Mouse (Mus musculus) cerebellum, adult 8-10 months (tissue): ENCODE measurements around the gene Ddc.
A peak's percentile ranks its signal among the peaks of the same experiment; 100 is the strongest.

Source experiments
- DNase-seq: peaks from one replicate; pipeline ENCODE4 v3.0.0; 2022

The Ddc gene

DNA sequence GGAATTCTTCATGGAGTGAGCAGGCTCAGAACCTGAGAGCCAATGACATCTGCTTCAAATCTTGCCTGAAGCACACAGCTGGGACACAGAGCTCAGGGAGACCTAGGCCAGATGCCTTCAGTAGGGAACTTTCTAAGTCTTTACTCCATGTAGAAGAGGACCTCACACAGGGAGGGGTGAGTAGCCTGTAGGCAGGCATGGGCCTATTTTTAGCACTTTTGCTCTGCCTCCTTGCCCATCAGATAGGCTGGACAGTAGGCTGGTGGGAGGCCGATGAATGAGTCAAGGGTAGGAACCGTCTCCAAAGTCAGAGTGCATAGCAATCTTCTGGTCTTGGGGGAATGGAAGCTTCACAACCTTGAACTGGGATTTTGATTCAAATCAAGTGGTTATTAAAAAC, 22.7 kb downstream of the Ddc start:
- no peak for DNase-seq

DNA sequence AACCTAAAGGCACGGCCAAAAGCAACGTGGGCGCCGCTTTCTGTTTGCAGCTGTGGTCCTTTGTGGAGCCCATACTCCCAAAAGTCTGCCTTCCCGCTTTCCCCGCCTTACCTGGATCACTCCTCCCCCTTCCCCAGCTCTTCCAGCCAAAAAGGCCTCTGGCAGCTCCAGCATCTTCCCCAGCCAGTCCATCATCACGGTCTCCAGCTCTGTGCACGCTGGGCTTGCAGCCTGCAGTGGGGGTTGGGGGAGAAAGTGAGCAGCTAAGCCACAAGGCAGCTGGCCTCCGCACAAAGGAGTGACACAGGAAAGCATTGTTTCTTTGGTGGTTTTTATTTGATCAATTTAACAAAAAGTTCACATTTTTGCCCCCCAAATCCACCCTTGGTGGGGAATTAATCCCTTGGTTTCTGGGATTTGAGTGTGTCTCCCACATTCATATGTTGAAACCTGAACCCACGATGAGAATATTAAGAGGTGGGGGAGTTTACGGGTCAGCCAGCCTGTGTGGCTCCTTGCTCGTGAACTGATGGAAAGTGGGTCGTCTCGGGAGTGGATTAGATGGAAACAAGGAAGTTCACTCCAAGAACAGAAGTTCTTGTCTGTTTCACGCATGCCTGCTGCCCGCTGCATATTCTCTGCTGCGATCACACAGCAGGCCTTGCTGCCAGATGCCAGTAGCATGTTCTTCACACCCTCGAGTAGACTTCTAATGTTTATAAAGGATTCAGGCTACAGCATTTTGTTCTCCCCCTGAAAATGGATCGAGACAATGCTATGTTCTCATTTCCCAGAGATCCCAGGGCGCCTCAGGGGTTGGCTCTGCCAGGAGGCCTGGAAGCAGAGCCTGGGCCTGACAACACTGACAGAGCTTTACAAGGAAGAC, 24.7 kb downstream of the Ddc start:
- no peak for DNase-seq

DNA sequence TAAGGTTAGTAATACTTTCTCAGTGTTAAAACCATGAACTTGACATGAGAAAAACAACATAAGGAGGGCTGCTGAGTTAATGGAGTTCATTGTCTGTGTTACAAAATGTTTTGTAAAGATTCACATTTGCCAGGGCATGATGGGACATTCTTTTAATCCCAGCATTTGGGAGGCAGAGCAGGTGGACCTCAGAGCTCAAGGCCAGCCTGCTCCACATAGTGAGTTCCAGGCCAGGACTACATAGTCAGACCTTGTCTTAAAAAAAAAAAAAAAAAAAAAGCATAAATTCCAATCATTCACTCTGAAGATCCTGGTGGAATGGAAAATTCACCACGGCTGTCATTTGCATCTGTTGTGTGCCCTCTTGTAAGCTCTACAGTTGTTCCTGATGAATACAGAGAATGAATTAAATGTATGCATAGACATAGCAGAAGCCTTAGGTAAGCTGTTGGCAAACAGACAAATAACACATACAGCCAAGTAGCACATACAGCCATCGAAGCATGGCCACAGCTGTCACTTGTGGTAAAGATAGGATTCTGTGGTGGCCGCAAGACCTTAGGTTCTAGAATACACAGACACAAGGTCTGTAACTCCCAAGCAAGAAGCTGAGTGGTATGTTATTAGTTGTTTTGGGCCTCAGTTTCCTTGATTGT, 25.7 kb downstream of the Ddc start:
- no peak for DNase-seq

DNA sequence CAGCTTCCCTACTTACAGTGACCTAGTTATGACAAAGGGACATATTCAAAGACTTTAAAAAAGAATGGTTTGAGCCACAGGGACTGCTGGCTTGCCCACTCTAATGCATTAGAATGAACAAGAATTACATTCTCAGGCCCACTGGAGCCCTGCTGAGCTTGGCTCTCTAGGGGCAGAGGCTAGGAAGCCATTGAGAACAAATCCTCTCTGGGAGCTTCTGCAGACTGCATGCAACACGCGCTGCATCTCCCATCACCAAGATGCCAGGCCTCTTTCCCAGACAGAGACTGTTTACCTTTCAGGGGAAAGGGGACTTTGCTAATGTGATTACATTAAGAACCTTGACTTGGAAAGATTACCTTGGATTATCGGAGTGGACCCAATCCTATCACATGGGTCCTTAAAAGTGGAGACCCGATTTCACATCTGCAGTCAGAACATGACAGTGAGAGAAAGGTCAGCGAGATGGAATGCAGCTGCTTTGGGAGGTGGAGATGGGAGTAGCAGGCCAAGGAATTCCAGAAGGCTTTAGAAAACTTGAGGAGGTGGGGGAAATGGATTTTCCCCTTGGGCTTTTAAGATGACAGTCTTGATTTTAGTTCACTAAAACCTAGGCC, 26.6 kb downstream of the Ddc start:
- no peak for DNase-seq

DNA sequence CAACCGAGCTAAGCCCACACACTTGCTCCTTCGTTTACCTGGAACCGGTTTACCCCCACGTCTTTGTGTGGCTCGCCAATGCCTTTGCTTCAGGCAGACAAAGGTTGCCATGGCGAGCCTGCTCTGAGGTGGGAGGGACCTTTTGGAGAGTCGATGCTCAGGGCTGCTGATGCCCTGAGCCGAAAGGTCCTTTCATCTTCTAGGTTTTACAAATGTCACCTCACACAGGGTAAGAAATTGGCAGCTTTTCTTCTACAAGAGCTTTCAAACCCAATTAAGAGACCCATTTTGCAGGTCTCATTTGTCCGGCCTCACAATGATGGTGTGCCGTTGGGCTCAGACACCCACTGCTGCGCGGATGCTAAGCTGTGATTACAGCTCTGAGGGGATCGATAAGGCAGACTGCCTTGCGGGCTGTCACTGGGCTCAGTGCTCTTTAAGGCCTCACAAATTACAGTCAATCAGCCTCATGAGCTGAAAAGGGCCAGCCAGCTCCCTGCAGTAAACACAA, 29.9 kb downstream of the Ddc start:
- DNase-seq, result no peak

DNA sequence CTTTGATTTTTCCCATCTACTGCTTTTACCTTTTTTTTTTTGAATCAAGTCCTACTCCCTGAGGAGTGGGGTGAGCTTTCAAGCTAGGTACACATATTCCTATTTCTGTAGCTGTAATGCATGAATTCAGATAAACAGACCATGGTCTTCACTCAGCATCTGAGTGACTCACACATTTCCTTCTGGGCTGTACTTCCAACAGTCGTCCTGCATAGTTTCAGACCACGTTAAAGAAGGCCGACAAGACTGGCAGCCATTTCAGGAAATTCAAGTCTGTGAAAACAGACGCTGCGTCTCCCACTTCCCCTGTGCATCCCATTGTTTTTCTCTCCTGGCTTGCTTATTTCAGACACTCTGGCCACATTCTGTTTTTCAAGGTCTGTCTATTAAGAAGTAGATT, 31.2 kb downstream of the Ddc start:
- no peak for DNase-seq

DNA sequence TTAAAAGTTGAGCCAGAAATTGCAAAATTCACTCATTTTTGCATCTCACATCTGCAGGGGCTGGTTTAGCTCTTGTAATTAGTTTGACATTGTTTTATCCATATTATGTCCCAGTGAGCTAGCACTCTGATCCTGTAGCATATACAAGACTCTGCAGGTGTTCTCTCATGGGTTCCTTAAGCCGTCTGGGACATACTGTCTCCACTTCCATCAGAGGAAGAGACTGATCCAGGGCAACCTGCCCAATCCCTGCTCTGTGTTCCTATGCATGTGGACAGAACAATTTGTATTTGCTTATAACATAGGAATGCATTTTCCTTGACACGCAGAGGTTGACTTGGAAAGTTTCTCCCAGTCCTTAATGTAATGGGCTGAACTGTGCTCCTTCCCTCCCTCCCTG, 32.8 kb downstream of the Ddc start:
- no peak for DNase-seq

DNA sequence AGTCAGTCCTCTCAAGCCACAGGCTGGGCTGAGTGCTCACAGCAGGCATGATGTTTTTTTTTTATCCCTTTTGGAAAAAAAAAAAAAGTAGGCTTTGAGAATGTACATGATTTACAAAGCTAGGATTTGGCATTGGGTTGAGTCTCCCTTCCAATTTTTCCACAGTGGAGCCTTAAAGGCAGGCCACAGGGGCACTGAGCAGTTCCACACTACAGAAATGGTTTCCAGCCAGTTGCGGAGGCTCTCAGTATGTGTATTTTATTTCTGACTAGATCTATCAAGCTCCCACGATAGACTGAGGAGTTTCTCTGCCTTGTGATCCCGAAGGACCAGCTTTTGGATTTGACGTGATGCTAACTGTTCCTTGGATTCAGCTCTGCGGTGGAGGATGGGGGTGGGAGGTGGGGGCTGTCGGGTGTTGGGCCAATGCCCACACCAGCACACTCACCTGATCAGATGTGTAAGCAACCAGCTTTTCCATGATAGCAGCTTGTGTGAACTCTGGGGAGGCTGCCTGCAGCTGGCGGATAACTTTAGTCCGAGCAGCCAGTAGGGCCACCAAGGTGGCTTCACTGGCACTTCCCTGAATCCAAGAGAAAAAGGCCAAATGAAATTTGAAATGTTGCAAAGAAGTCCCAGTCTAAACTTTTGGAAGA, 33.4 kb downstream of the Ddc start:
- DNase-seq, result no peak

DNA sequence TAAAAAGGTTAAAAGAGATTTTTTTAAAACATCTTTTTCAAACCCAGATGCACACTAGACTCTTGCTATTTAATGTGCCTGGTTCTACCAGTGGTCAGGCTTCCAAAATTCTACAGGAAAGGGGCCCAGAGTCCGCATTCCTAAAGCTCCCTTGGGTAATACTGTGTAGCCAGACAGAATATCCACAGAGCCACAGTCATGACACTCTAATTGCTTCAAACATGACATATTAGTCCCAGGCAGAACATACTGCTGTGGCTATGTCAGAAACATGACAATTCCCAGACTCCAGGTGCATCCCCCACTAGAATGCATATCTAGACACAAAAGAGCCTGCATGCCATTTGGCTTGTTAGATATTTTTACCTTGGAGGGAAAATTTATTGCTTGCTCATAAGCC, 35.4 kb downstream of the Ddc start:
- no peak for DNase-seq

DNA sequence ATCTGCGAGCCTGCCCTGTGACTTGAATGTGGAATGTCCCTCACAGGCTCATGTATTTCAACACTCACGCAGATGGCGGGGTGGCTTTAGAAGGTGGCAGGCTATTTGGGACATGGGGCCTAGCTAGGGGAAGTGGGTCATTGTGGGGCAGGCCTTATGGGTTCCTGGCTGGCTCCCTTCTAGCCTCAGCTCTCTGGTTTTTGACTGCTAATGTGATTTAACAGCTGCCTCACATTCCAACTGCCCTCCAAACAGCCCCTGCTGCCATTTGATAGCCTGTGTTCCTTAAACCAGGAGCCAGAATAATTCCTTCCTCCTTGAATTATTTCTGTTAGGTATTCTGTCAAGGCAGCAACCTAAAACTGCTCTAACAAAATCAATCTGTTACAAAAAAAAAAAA, 41.0 kb downstream of the Ddc start:
- DNase-seq, result no peak

DNA sequence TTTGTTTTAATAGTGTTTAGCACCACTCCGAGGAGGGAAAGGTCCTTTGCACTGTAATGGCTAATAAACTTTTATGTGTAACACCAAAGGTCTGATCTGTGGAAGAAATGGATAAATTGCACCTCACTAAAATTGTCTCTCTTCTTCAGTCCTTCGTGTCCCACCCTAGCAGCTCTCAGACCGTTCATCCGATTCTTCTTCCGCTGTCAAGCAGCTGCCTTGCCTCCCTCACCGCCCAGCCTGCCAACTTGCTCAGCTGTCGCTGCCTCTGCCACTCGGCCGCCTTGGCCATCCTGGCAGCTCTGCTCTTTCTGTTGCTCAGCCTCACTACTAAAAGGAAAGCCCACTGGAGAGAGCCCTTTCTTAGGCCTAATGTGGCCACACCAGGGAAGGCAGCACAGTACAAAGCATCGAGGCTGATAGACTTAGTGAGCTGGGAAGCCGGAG, 42.2 kb downstream of the Ddc start:
- DNase-seq, result no peak

DNA sequence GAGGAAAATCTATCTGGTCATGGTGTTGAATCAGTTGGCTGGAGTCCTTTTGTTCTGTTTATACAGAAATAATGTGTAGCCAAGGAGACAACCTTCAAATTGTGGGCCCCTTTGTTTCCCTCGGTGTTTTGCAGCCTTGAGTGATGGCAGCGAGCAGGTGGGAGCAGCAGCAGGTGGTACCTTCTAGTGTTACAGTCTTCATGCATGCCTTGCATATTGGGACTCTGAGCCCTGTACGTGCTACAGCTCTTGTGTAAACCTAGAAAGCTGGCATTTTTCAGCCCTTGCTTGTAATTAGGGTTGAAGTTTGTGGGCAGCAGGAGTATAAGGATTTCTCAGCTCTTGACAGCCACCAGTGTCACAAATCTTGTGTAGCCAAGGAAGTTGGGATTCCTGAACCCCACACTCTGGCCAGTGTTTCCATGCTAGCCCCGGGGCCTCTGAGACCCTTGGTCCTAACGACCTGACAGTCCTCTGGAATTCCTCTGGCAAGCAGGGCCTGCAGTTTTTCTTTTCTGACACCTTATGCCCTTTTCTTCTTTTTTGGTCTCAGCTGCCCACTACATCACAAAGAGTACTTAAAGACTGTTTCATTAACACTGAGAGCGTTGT, 42.8 kb downstream of the Ddc start:
- DNase-seq, result no peak

DNA sequence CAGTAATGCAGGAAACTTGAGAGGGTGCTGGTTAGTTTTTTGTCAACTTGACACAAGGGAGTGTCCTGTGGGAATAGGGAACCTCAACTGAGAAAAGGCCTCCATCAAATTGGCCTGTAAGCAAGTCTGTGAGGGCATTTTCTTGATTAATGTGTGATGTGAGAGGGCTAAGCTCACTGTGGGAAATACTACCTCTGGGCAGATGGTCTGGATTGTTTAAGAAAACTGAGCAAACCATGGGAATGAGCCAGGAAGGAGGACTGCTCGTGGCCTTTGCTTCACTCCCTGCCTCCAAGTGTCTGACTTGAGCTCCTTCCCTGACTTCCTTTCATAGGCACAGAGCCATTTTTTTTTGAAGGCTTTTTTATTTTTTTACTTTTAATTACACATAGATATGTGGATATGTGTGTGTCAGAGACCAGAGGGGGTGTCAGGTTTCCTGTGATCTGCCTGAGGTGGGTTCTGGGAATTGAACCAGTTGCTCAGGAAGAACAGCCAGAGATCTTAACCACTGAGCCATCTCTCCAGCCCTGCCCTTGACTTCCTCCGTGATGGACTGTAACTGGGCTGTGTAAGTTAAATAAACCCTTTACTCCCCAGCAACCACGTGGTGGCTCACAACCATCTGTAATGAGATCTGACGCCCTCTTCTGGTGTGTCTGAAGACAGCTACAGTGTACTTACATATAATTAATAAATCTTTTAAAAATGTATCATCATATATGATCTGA, 44.0 kb downstream of the Ddc start:
- DNase-seq, result no peak

DNA sequence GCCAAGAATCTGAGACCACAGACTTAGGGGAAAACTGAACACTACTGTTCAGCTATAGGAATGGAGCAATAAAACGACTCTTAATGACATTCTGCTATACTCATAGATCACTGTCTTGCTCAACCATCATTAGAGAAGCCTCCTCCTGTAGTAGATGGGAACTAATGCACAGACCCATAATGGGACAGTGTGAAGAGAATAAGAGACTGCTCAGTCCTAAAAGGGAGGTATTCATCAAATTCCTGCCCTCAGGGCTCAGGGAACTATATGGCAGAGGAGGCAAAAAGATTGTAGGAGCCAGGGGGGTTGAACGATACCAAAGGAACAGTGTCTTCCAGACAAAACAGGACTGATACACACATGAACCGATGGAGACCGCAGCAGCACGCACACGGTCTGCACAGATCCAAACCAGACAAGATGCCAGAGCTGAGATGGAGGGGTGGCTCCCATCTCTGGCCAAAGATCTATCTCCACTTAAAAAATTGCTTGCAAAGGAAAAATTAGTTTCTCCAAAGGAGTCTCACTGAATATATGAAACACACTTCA, 45.9 kb downstream of the Ddc start:
- no peak for DNase-seq

DNA sequence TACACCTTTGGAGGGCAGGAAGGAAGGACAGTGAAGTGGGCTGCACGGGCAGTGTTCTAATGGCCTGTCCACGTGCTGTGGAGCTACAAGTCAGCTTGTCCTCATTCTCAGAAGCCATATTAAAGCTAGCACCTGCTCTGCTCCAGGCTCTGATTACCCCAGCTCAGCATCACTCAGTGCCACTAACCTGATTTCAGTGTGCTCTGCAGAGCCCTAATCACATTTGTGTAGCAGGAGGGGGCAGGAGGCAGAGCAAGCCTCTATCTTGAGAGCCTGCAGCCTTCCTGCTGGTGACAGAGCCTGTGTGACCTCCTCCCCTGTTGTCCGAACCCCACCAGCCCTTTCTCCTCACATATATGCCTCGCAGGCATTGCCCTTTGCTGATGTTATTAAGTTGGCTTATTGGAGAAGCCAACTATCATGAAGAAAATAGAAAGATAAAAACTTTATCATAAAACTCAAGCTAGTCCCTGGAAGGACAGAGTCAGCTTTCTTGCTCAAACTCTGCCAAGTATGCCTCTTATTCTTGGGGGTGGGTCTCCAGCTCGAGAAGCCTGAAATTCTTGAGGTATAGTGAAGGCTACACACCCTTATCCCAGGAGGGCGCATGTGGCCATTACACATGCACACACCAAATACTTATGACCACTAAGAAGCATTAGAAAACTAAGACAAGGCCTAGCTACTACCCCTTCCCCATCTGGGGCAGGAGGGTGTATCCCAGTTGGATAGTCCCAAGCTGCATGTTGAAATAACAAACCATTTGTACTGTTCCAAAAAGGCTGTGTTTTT, 47.3 kb downstream of the Ddc start:
- no peak for DNase-seq

DNA sequence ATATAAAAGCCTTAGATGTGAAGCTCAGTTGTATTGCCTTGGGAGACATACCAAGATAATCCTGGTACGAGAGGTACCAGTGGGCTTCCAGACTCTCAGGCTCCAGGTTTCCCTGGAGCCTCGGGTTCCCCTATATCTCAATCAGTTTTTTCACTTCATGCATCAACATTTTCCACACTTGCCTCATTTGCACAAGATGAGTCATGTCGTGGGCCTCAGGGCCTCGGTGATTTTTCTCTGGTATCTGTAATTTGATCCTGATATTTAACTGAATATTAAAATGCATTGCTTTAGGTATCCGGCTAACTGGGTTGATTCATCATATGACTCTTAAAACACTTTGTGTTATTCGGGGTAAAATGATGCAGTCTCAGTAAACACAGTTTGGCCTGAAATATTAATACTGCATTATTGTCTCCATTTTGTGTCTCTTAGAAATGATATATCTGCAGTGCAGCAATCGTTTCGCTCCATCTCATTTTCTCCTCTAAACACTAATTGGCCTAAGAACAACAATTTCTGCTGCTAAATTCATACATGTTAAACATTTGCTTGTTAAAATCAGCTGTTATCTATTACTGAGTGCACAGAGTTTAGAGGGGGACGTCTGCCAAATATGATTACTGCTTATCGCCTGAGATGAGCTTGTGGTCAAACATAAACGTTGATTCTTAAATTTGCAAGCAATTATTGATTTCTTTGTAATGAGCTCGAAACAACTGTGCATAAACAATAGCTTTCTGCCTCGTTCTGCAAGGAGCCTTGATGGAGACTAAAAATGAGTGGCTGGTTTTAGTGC, 48.2 kb downstream of the Ddc start:
- no peak for DNase-seq

DNA sequence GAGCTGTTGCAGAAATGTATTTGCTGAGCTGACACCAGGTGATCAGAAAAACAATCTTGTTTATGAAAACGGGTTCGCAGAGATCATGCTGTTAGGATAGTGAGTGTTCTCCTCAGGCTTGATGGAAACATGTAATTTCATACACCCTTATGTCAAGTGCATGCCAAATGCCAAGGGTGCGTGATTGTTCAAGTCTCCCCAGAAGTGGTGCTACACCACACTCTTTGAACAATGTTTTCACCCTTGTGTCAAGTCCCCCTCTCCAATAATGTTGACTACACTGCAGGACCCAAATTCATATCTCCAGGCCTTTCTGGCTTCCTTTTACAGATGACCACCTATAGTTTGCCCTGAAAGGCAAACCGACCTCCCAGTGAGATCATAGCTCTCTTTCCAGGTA, 49.5 kb downstream of the Ddc start:
- DNase-seq, result no peak

DNA sequence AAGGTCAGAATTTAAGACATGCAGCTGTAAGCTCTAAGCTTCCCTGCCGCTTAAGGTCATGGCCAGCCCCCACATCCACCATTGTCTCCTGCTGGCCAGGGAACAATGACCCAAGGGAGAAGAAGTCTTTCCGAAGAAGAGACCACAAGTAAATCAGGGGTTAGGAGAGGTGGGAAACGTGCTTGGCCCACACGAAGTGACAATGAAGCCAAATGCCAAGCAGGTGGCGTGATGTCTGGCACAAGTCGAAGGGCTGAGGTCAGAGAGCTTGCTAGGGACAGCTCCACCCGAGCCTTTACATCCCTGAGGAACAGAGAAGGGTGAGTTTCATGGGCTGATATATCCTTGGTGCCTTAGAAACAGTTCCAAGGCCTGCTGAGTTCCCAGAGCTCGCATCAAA, 52.9 kb downstream of the Ddc start:
- DNase-seq, result no peak

DNA sequence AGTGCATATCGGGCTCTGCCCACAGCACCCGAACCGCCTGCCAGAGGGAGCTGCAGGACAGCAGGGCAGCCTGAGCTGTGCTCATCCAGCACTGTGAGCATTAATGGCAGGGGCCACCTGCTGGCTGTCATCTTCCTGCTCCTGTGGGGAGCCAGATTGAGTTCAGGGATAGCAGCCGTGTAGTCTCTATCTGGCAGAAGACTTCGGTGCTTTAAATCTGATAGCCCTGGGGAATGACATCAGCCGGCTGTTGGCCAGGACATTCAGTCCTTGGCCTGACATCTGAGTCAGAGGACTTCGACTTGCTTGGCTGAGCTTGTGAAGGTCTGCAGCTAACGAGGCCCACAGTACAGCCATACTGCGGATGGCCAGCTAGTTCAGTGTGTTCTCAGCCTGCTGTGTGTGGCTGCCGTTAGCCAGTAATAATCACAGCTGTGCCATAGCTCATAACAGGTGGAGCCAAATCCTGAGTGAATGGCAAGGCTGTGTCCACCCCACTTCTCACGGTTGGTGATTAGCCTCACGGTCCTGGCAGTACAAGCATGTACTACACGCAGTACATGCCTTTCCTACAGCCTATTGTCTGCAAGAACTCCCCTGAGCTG, 53.5 kb downstream of the Ddc start:
- peak; percentile 20 for DNase-seq

DNA sequence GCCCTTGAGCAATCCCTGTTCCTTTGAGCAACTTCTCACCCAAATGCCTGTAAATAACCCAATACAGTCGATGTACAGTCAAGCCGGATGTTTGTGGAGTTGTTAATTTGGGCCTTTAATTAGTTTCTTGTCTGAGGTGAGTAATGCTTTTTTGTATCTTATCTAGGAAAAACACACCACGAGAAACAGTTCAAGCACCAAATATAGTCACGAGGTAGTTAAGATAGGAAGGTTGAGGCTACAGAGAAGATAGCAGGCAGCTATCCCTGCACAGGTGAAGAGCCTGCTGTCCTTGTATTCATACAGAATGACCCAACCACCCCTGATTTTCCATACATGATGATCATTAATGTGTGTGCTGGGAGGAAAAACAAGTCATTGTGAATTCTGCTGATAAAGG, 56.4 kb downstream of the Ddc start:
- no peak for DNase-seq
